Mouse (Mus musculus) gastrocnemius, postnatal 25 days (tissue): Measurements from ENCODE around the gene Zfp113. TPM values are rescaled to one million over a fixed set of nuclear protein-coding genes. Genes with fewer than 3 reads are reported as not detected.
"Not testable (repeated sequence)": the region's sequence is repeated elsewhere in the genome, so short reads cannot be mapped to it uniquely, and the experiment has no call there.

Experiments
- DNase-seq: peaks from one replicate; pipeline ENCODE4 v3.0.0; 2022
- microRNA-seq, 2 experiments: library from miRNA; unstranded; fragments of <30 nt; microRNA quantifications; one replicate each; pipeline ENCODE4 v1.2.0; 2021; ENCODE audit warnings: borderline replicate concordance in 2 of 2
- total RNA-seq, 2 experiments: library from RNA; stranded (reverse); gene quantifications; 1 replicate in 1 of 2; 2 replicates in 1 of 2; pipeline ENCODE4 v1.2.3; 2021

Zfp113 gene
- total RNA-seq, 2 experiments from 2014 or later: 4.0 to 4.4 TPM

DNA sequence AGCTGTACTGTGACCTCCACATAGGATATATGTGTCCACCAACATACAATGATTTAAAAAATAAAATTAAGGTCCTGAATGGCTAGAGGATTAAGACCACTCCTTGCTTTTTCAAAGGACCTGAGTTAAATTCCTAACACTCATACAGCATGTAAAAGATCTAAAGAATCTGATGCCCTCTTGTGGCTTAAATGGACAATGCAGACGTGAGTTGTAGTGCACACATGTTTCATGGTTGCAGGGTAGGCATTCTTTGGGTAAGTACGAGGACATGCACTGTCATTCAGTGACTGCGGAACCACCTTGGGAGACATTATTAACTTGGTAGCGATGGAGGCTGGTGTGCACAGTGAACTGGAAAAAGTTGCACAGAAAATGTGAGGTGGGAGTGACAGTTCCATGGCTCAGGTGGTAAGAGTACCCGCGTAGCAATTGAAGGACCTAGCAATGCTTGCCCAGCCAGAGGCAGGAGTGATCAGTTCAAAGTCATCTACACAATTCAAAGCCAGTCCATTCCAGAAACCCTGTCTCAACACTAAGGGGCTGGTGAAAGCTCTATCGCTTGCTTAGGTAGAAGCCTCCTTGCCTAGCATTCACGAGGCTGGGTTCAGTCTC lies 17.5 kb downstream of the Zfp113 start:
- no peak for DNase-seq

DNA sequence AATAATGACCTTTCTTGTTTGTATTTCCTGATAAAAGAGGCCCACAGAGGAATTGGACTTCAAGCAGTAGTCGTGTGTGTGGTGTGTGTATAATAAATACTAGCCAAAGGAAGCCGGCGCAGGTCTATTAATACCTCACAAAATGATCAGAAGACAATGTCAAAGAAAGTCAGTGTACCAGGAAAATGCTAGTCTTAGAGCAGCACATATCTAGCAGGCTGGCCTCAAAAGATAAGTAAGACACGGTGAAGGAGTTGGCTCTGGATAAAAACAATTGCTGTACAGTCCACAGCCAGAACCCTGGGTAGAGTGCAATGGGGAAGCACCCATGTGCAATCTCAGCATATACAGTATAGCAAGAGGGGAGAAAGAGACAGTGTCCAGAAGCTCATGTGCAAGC lies 18.3 kb downstream of the Zfp113 start:
- no peak for DNase-seq

DNA sequence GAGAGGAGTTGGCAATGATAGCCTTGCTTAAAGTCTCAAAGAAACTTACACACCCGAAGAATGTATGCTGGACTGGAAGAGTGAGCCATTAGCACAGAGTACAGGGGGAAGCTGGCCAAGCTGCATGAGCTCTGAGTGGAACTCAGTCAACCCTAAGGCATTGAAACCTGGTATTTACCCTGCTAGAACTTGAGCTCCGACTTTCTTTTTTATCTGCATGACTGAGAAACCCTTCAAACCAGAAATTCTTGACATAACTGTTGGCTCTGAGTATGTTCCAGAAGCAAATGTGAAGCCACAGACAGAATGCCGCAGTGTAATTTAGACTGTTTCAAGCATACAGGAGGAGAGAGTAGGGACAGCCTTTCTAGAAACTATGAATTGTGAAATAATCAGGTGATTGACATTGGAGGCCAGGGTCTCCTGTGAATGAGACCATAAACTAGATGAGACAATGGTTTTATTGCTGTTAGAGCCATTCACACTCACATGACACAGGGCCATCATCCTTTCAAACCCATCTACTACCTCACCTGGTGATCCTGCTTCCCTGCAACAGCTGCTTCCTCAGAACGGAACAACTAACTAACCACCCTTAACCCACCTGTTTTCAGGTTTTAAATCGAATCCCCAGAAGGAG lies 23.0 kb downstream of the Zfp113 start:
- no peak for DNase-seq

DNA sequence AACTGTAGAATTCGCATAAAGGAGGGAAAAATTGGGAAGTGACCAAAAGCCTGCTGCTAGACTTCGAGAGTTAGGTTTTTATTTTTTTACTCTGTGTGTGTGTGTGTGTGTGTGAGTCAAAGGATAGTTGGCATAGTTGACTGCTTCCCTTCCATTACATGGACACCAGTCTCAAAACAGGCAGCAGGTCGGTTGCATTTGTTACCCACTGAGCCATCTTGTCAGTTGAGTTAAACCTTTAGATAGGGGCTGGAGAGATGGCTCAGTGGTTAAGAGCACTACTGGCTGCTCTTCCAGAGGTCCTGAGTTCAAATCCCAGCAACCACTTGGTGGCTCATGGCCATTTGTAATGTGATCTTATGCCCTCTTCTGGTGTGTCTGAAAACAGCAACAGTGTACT lies 37.5 kb downstream of the Zfp113 start:
- DNase-seq: no peak

DNA sequence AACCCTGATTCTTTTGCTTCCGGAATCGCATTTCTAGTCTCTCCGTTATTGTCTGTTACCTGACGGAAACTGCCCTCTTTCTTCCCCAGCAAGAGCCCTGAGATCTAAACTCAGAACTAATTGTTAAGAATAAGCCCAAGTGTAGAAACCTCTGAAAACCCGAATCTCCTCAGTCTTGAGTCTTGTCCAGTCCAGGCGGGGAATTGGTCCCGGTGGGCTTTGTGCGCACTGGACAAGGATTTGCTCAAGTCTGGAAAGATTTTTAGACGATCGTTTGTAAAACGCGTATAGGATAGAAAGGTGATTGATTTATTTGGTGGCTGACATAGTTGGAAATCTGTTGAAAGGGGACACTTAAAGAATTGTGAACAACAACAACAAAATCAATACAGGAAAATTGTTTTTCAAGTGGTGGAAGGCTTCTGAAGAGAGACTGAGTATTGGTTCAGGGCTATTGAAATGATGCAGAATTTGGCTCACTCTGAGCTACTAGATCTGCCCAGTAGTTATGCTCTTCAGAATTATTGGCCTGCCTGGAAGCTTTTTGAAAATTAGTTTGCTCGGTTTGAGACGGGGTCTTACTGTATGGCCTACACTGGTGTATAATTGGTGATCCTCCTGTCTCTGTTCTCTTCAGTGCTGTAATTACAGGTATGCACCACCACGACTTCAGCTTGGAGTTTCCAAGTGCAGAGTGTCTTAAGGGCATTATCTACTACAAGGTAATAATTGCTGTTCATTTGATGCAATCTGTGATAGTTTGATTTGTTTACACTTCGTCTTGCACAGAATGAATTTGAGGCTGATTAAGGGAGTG lies 38.1 kb downstream of the Zfp113 start:
- no peak for DNase-seq

DNA sequence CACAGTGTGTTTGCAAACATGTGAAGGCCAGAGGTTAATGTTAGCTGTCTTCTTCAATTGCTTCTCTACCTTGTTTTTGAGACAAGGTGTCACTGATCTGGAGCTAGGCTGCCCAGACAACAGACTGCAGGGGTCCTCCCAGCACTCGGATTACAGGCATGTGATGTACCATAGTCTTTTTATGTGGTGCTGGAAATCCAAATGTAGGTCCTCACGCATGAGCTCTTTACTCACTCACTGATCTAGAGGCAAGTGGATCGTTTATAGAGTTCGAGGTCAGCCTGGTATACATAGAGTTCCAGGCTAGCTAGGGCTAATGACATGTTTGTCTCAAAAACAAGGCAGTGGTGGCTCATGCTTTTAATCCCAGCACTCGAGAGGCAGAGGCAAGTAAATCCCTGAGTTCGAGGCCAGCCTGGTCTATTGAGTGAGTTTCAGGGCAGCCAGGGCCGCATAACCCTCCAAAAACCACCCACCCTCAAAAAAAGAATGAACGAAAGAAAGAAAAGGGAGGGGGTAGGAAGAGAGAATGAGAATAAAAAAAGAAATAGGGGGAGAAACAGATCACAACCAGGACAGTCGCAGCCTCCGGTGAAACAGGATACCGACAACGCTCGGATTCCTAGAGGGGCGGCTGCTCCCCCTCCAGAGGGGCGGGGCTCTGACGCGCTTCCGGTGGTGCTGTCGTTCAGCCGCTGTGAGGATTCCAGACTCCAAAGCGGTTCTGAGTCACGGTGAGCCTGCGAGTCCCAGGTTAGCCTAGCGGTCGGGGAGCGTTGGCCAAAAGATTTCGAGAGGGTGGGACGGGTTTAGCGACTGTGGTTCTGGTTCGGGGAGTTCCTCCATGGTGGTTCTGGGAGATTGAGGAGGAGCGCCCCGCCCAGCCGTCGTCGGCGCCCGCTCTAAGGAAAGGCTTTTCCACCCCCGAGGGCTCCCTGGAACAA lies 39.0 kb downstream of the Zfp113 start, which contains the start of gene Zscan21:
TSS of gene Zscan21 (plus strand) at position 649 of the 944 bp plus-strand sequence.
- DNase-seq: peak; percentile 89

DNA sequence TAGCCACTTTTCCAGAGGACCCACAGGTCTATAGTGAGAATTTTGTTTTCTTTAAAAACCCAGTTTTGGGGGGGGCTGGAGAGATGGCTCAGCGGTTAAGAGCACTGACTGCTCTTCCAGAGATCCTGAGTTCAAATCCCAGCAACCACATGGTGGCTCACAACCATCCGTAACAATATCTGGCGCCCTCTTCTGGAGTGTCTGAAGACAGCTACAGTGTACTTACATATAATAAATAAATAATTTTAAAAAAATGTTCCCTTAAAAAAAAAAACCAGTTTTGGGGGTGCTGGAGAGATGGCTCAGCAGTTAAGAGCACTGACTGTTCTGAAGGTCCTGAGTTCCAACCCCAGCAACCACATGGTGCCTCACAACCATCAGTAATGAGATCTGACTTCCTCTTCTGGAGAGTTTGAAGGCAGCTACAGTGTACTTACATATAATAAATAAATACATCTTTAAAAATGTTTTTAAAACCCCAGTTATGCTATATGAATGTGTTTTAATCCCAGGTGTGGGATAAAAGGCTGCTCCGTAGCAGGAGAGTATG lies 45.6 kb downstream of the Zfp113 start:
- not testable (repeated sequence) for DNase-seq

DNA sequence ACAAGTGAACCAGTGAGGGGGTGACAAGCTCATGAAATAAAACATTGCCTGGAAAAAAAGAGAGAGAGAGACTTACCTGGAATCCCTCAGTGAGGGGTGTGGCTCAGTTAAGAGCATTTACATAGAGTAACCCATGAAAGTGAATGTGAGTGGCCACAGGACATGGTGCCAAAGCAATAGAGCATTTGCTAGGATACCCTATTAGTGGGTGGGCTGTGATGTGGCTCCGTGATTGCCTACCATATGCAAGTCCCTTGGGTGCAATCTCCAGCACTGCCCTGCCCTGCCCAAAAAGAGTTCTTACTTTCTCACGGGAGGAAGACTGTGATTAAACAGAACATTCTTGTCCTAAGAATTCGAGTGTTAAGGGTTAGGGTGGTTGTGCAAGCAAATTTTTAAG lies 48.4 kb downstream of the Zfp113 start:
- DNase-seq: no peak

DNA sequence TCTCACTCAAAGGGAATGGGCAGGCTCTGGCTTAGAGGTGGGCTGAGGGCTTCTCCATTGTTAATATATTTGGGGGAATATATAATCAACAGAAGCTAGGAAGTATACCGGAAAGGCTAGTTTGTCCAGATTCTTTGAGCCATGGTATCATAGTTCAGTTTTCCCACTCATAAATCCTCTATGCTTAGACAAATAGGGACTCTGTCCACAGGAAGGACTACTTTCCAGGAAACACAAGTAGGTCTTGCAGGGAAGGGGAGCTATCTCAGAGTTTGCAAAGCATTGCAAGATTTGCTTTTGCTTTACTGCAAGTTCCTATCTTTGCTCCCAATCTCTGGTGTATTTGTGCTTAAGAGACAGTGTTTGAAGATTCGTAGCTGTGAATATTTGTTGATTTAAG lies 50.6 kb downstream of the Zfp113 start:
- DNase-seq: no peak

DNA sequence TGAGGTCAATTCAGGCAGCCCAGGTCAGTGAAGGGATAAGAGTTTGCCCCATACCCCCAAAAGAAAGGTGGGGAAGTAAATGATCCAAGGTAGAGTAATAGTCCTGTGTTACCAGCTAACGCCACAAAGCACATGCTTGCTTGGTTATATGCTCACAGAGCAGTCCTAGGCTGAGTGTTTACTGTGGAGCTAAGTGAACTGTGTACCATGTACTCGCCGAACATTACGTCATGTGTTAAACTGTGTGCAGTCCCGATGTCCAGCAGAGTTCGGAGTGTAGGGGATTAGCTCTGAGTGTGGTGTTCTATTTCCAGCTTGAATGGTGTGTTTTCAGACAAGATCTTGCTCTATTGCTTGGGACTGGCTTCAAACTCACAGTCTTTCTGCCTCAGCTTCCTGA lies 61.1 kb downstream of the Zfp113 start:
- DNase-seq: no peak

DNA sequence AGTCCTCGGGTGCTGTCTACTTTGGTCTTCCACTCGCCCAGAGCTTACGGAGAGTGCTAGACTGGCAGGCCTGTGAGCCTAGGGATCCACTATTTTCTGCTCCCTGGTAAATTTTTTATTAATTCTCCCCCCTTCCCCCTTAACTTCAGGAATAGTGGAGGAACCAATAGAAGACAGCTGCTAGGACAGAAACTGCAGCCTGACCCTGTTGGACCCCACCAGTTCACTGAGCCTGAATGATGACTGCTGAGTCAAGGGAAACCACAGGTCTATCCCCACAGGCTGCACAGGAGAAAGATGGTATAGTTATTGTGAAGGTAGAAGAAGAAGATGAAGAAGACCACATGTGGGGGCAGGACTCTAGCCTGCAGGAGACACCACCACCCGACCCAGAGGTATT lies 62.8 kb downstream of the Zfp113 start:
- no peak for DNase-seq

DNA sequence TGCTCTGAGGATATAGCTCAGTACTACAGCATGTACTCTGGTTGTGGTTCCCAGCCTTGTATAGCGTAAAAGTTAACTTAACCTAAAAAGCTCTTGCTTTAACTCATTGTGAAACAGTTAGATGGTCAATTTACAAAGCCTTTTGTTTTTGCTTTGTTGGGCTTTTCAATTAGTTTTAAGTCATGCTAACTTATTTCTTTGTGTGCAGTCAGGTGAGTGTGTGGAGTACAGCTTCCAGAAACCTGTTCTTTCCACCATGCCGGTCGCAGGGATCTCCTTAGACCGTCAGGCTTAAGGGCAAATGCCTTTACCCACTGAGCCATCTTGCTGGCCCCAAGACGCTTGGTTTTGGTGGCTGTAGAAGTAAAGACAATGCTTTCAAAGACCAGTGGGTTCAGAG lies 64.8 kb downstream of the Zfp113 start:
- DNase-seq: no peak

DNA sequence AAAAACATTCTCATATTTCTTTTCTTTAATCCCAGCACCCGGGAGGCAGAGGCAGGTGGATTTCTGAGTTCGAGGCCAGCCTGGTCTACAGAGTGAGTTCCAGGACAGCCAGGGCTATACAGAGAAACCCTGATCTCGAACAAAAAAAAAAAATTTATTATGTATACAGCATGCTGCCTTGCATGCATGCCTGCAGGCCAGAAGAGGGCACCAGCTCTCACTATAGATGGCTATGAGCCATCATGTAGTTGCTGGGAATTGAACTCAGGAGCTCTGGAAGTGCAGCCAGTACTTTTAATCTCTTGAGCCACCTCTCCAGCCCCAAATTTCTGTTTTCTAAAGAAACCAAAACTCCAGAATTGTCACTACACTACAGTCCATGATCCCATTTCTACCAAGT lies 65.3 kb downstream of the Zfp113 start:
- no peak for DNase-seq

Small RNA genes within 50 kb of the gene (microRNA-seq; reads per million reads assigned to microRNA genes)
- 199 to 1,150 reads per million in 2 experiments for gene Mir106b
- gene Mir25: 192 to 291 reads per million in 2 experiments
- 1,920 to 1,931 reads per million in 2 experiments for gene Mir93

Other genes starting within 250 kb of the Zfp113 start
- gene Cyp3a13, start 234.1 kb downstream of the Zfp113 start, total RNA-seq: under 1 TPM in 1 of 2 experiments, not detected in 1; 0.08 TPM
- 1 to 10 TPM; 1.2 to 1.6 TPM for gene Gjc3, start 192.6 kb downstream of the Zfp113 start, total RNA-seq
- not detected for gene Azgp1, start 174.2 kb downstream of the Zfp113 start, total RNA-seq
- gene Smok3a, start 134.5 kb downstream of the Zfp113 start, total RNA-seq: not detected
- not detected for gene Smok3b, start 134.3 kb downstream of the Zfp113 start, total RNA-seq
- not detected for gene Smok3c, start 102.5 kb downstream of the Zfp113 start, total RNA-seq
- 1 to 10 TPM; 8.4 to 9.1 TPM for gene Zkscan1, start 70.7 kb downstream of the Zfp113 start, total RNA-seq
- 10 to 100 TPM; 11.0 to 11.9 TPM for gene Zscan21, start 38.8 kb downstream of the Zfp113 start, total RNA-seq
- gene Cops6, start 5.3 kb upstream of the Zfp113 start, total RNA-seq: 10 to 100 TPM; 93.9 to 95.7 TPM
- gene Ap4m1, start 16.3 kb upstream of the Zfp113 start, total RNA-seq: 1 to 10 TPM; 5.8 to 7.8 TPM
- gene Mcm7, start 16.7 kb upstream of the Zfp113 start, total RNA-seq: 10 to 100 TPM in 1 of 2 experiments, 1 to 10 TPM in 1; 8.9 to 10.3 TPM
- gene Taf6, start 31.7 kb upstream of the Zfp113 start, total RNA-seq: 10 to 100 TPM; 27.0 to 29.6 TPM
- gene Cnpy4, start 31.7 kb upstream of the Zfp113 start, total RNA-seq: 1 to 10 TPM; 3.5 to 5.8 TPM
- 1 to 10 TPM; 1.6 to 2.1 TPM for gene Mblac1, start 38.6 kb upstream of the Zfp113 start, total RNA-seq
- gene Nxpe5, start 70.2 kb upstream of the Zfp113 start, total RNA-seq: under 1 TPM; 0.40 to 0.54 TPM
- gene Lamtor4, start 99.7 kb upstream of the Zfp113 start, total RNA-seq: 10 to 100 TPM; 48.3 to 50.8 TPM
- gene BC037034, start 108.3 kb upstream of the Zfp113 start, total RNA-seq: 1 to 10 TPM; 2.6 to 3.0 TPM
- under 1 TPM; 0.19 to 0.41 TPM for gene Gal3st4, start 117.1 kb upstream of the Zfp113 start, total RNA-seq
- gene Gm43720, start 124.2 kb upstream of the Zfp113 start, total RNA-seq: not detected
- gene Gpc2, start 124.3 kb upstream of the Zfp113 start, total RNA-seq: under 1 TPM in 1 of 2 experiments, not detected in 1; 0.27 TPM
- under 1 TPM in 1 of 2 experiments, not detected in 1; 0.19 TPM for gene Stag3, start 124.5 kb upstream of the Zfp113 start, total RNA-seq
- not detected for gene Pvrig, start 186.2 kb upstream of the Zfp113 start, total RNA-seq